Mouse (Mus musculus) embryonic facial prominence, embryonic 15.5 days (tissue): ENCODE data around the gene Ripk1. TPM values are rescaled to one million over a fixed set of nuclear protein-coding genes. Genes with fewer than 3 reads are reported as not detected.

Experiments
- ATAC-seq: fragments of 200-750 bp; cut with Nextera tagmentation; 2 replicates; pipeline ENCODE4 v1.8.0; 2017; ENCODE audit warnings: low read depth, moderate TSS enrichment; ENCODE audit not compliant: insufficient number of reproducible peaks, low FRiP score, low TSS enrichment
- H3K27ac ChIP-seq: fragments of 300-500 bp; sonication (generic); replicated peaks from 2 replicates; pipeline ENCODE4 v1.5.1; 2015; ENCODE audit warnings: mild to moderate bottlenecking, inconsistent platforms
- H3K27me3 ChIP-seq: fragments of 300-500 bp; sonication (generic); 2 replicates; pipeline ENCODE4 v1.6.1; 2015; ENCODE audit warnings: inconsistent platforms
- H3K36me3 ChIP-seq: fragments of 300-500 bp; sonication (generic); 2 replicates; pipeline ENCODE4 v1.6.1; 2015; ENCODE audit warnings: mild to moderate bottlenecking, inconsistent platforms
- H3K4me1 ChIP-seq: fragments of 300-500 bp; sonication (generic); 2 replicates; pipeline ENCODE4 v1.6.1; 2015; ENCODE audit warnings: inconsistent platforms
- H3K4me2 ChIP-seq: fragments of 300-500 bp; sonication (generic); replicated peaks from 2 replicates; pipeline ENCODE4 v1.6.1; 2015; ENCODE audit warnings: mild to moderate bottlenecking, inconsistent platforms
- H3K4me3 ChIP-seq: fragments of 300-500 bp; sonication (generic); replicated peaks from 2 replicates; pipeline ENCODE4 v1.5.1; 2015; ENCODE audit warnings: mild to moderate bottlenecking, inconsistent platforms
- H3K9ac ChIP-seq: fragments of 300-500 bp; sonication (generic); 2 replicates; pipeline ENCODE4 v1.6.1; 2015; ENCODE audit warnings: inconsistent platforms
- H3K9me3 ChIP-seq: fragments of 300-500 bp; sonication (generic); replicated peaks from 2 replicates; pipeline ENCODE4 v1.6.1; 2016; ENCODE audit warnings: inconsistent platforms
- WGBS: fragments of 180-500 bp; shearing (Covaris S2); methylation state at CpG from one replicate; pipeline ENCODE4 v1.1.7; 2015; 5-methylcytosine and 5-hydroxymethylcytosine counted together
- polyA plus RNA-seq: library from polyadenylated mRNA; unstranded; fragments of >200 nt; fragmentation: Nextera tagmentation; extraction: Ambion mirVana; gene quantifications from 2 replicates; pipeline ENCODE4 v1.2.1, GENCODE M21; 2015

Ripk1 gene
- polyA plus RNA-seq, 1 experiment from 2014 or later, result 19.3 TPM

GRCm38 (mm10) chr13:34078500-34079280 lies 76.5 kb downstream of the Ripk1 start:
- Histone ChIP-seq H3K4me3 (peak overlapping the region; percentile 73), H3K27me3 (no peaks in the 10 kb centered on the region; the same call in 1 of the 2 replicates), H3K9me3 (no peaks in the 10 kb centered on the region), H3K4me2 (peak overlapping the region; percentile 74), H3K4me1 (peaks cover 22% of the 10 kb centered on the region), H3K36me3 (0 out of 2 replicates have a peak, but pooled peaks cover 4% of the 10 kb centered on the region), H3K27ac (no peak overlapping the region), H3K9ac (peak overlapping the region; percentile 62; the same call in 1 of the 2 replicates)
- WGBS, result 34% methylated on average over 16 of the region's 16 CpGs
- no peak for ATAC-seq

- Histone ChIP-seq H3K9ac (no peak overlapping the region), H3K9me3 (no peaks in the 10 kb centered on the region), H3K36me3 (0 out of 2 replicates have a peak, but pooled peaks cover 4% of the 10 kb centered on the region), H3K27ac (no peak overlapping the region), H3K4me1 (peaks cover 22% of the 10 kb centered on the region), H3K27me3 (no peaks in the 10 kb centered on the region; the same call in 1 of the 2 replicates), H3K4me3 (no peak overlapping the region), H3K4me2 (no peak overlapping the region)
- ATAC-seq, result no peak
- WGBS, result 80% methylated on average over 3 of the region's 3 CpGs
Measured at GRCm38 (mm10) chr13:34079801-34080200, 77.6 kb downstream of the Ripk1 start.

- Histone ChIP-seq H3K4me1 (peaks cover 11% of the 10 kb centered on the region), H3K4me2 (no peak overlapping the region), H3K27me3 (no peaks in the 10 kb centered on the region; the same call in 1 of the 2 replicates), H3K4me3 (no peak overlapping the region), H3K9me3 (no peaks in the 10 kb centered on the region), H3K27ac (no peak overlapping the region), H3K36me3 (no peaks in the 10 kb centered on the region), H3K9ac (no peak overlapping the region)
- ATAC-seq, result no peak
- 74% methylated on average over 4 of the region's 4 CpGs for WGBS
Measured at GRCm38 (mm10) chr13:34081926-34082325, 79.8 kb downstream of the Ripk1 start.

GRCm38 (mm10) chr13:34084026-34084750 lies 82.0 kb downstream of the Ripk1 start:
- no peak overlapping the region for H3K4me2 ChIP-seq
- no peak overlapping the region for H3K9ac ChIP-seq
- no peaks in the 10 kb centered on the region; the same call in 1 of the 2 replicates for H3K27me3 ChIP-seq
- no peaks in the 10 kb centered on the region for H3K9me3 ChIP-seq
- 48% methylated on average over 9 of the region's 9 CpGs for WGBS
- no peaks in the 10 kb centered on the region for H3K36me3 ChIP-seq
- no peak for ATAC-seq
- no peak overlapping the region for H3K4me3 ChIP-seq
- peaks cover 13% of the 10 kb centered on the region for H3K4me1 ChIP-seq
- H3K27ac ChIP-seq, result peak overlapping the region; percentile 40; the same call in 1 of the 2 replicates

Other genes with a start within 250 kb of the Ripk1 start
- gene Serpinb6e, start 159.0 kb upstream of the Ripk1 start, polyA plus RNA-seq, result not detected in 2 replicates
- 0.92 and 1.4 TPM in 2 replicates for gene Serpinb6c, start 96.7 kb upstream of the Ripk1 start, polyA plus RNA-seq
- 15.8 and 19.1 TPM in 2 replicates for gene Nqo2, start 37.7 kb upstream of the Ripk1 start, polyA plus RNA-seq
- gene Serpinb6a, start 431 bp downstream of the Ripk1 start, polyA plus RNA-seq, result 69.0 and 74.4 TPM in 2 replicates
- 51.2 and 72.1 TPM in 2 replicates for gene Bphl, start 35.2 kb downstream of the Ripk1 start, polyA plus RNA-seq
- gene Tubb2a, start 75.6 kb downstream of the Ripk1 start, polyA plus RNA-seq, result 208 and 211 TPM in 2 replicates
- gene Tubb2b, start 128.1 kb downstream of the Ripk1 start, polyA plus RNA-seq, result 55.4 and 56.9 TPM in 2 replicates
- 72.6 and 76.4 TPM in 2 replicates for gene Psmg4, start 160.6 kb downstream of the Ripk1 start, polyA plus RNA-seq